Mouse (Mus musculus): ENCODE measurements around the gene Zfp488.

Gene Zfp488

GRCm38 (mm10) chr14:33946125-33946524 is 32.4 kb downstream of the Zfp488 start:
- CTCF ChIA-PET, result no interaction called here

GRCm38 (mm10) chr14:33942222-33942621 is 36.3 kb downstream of the Zfp488 start:
- CTCF ChIA-PET, result no interaction called here

- CTCF ChIA-PET, result no interaction called here
Observed at GRCm38 (mm10) chr14:33940739-33941138, 37.8 kb downstream of the Zfp488 start, which contains the start of gene Gdf2. Gdf2 (plus strand) TSS chr14:33941039.

GRCm38 (mm10) chr14:33939117-33939516 is 39.4 kb downstream of the Zfp488 start:
- CTCF ChIA-PET, result interaction anchor here (0.7 kb wide), 1 partner anchor 56 kb away, joined by 6 read pairs; no protein-coding TSS in a partner anchor

- CTCF ChIA-PET, result no interaction called here
Observed at GRCm38 (mm10) chr14:33933778-33934317, 44.7 kb downstream of the Zfp488 start.

- CTCF ChIA-PET, result no interaction called here
Observed at GRCm38 (mm10) chr14:33932935-33933703, 45.4 kb downstream of the Zfp488 start.

- CTCF ChIA-PET, result no interaction called here
Observed at GRCm38 (mm10) chr14:33931853-33932252, 46.7 kb downstream of the Zfp488 start.

GRCm38 (mm10) chr14:33923168-33924070 is 55.1 kb downstream of the Zfp488 start, which contains the start of gene Gdf10:
Gdf10 (plus strand) TSS chr14:33923587.
- CTCF ChIA-PET, result no interaction called here

- CTCF ChIA-PET, result no interaction called here
Observed at GRCm38 (mm10) chr14:33922771-33923167, 55.8 kb downstream of the Zfp488 start.

GRCm38 (mm10) chr14:33920727-33921559 is 57.6 kb downstream of the Zfp488 start:
- CTCF ChIA-PET, result no interaction called here
